Mouse (Mus musculus) c-Kit-positive CD71-positive TER-119-negative erythroid progenitor cells, embryonic 14.5 days (primary cell): ENCODE measurements at regions not wholly inside any gene's neighbourhood (a gene's known extent, or its start where the extent isn't known, plus 50 kb on each side); places are given as distances from the start of the nearest gene placed in this dataset.

Experiments used
- DNase-seq: peaks from one replicate; pipeline ENCODE4 v3.0.0-alpha.2; 2013; ENCODE audit warnings: low read depth

DNA sequence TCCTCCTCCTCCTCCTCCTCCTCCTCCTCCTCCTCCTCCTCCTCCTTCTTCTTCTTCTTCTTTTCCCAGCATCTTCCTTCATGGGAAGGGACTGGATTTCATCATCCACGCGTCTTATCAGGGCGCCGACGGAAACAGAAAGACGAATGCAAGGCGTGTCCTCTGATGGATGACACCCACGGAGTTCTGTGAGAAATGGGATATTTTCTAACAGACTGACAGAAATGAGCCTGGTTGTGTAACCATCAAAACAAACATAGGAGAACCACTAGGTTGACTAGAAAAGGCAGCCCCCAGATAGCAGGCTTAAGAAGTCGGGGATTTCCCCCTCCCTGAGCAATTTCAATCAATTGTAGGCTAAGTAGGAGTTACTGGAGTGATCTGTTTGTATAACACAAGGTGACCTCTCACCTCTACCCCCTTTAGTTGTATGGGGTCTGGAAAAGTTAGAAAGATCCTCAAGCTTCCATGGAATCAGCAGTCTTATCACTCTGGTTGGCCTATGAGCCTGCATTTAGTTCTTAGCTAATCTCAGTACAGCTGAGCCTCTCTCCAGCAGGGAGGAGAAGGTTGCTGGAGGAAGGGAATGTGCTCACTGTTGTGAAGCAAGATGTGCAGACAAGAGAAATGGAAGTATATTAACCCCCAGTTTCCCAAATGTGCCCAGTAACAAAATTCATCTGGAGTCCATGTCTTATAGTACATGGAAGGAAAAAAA, 260.0 kb upstream of the Lyplal1 start:
- no peak for DNase-seq

DNA sequence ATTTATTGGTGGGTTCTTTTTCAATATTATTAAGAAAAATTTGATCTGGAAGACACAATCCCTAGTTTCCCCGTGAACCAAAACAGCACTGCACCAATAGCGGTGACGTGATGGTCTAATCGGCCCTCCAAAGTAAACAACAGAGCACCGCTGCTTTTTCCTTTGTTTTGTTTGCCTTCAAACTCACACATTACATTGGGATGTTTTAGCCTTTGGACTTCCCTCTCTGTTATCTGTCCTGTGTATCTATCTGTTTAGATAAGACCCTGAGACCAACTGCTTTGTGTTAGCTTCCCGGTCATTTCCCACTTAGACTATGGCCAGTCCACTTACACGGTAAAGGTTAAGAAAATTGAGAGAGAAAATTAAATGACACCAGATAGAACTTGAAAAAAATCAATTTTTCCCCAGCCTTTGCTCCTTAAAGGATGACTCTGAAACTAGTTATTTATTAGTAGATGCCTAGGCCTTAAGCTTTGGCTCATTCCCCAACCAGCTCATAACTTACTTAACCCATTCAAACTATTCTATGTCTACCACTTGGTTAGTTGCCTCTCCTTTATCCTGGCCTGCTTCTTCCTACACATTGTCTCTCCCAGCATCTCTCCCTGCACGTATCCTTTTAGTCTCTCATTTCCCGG, 257.0 kb upstream of the Lyplal1 start:
- no peak for DNase-seq

DNA sequence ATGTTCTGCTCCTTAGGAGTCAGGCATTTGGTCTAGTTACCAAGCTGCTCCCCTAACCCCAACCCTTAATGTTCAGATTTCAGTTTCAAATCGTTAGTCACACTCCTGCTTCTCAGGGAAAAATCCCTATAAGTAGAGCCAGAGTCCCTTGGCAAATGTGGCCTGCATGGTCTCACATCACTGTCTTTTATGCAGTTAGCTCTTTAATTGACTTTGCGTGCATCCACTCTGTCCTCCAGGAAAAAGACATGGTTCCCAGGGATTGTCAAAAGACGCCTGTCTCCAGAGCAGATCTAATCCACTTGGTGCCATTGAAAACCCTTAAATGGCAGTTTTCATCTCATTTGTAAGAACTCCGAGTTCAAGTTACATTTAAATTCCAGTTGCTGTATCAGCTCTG, 256.3 kb upstream of the Lyplal1 start:
- no peak for DNase-seq

DNA sequence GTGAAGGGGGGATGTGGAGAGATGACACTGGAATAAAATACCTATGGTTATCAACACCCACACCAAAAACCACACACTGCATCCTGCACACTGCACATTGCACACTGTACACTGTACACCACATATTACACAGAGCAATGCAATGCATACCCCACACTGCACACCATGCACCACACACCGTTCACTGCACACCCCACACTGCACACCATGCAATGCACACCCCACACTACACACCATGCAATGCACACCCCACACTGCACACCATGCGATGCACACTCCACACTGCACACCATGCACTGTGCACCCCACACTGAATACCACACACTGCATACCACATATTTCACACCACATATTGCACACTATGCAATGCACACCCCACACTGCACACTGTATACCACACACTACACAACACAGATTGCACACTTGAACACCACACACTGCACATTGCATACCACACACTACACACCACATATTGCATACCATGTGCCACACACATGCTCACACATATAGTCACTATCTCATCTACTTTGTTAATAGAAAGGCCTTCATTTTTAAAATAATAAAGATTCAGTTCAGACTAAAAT, 255.8 kb upstream of the Lyplal1 start:
- DNase-seq = no peak

DNA sequence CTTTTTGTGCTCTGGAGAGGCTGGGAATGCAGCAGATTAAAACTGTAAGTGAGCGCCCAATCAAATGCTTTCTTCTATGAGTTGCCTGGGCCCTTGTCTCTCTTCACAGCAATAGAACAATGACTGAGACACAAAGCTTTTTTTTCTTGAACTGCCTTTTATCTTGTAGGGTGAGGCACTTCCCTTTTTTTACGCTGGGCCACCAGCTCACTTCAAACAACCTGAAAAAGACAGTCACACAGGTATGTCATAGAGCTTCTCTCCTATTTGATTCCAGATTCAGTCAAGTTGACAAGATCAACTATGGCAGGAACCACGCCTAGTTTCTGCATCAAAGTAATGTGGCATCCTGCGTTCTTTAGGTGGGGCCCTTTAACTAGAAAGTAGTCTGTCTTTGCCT, 246.2 kb upstream of the Lyplal1 start:
- no peak for DNase-seq

DNA sequence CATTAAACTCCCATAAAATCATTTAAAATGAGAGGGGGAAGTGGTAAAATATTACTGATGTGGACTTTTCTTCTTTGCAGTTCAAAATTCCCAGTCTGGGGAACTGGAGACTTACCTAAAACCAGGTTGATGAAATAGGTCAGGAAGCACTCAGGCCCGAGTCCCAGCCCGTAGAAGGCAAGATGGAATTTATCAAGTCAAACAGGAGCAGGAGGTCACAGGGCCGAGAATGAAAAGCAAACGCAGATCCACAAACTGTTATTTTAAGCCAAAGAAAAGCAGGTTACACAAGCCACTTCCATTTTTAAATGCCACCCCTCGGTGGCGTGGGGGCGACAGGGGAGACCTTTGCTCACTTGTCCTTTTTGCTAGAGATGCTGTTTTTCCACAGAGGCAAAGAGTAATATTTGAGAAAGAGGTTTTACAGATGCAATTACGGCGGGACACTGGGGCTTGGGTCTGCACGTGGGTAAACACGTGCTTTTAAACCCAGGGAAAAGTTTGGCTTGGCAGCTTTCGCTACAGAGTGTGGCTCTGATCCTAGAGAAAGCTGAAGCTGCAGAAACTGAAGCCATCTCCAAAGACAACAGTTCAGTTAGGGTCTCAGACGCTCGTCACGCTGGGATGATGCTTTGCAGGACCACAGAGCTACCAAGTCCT, 241.0 kb upstream of the Lyplal1 start:
- no peak for DNase-seq

DNA sequence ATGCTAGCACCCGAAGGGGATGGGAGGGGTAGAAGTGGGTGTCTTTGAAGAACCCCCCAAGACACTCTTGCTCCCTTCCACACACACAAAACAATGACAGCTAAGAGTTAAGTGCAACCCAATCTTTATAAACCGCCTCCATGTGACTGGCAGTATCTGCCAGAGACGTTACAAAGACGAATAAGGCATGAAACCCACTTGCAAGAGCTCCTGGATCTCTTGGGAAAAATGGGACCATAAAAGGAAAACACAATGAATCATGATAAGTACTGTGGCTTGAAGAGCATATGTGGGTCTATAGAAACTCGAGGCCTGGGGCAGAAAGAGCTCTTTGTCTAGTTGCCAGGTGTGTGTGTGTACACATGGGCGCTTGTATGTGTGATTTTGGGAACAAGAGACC, 237.6 kb upstream of the Lyplal1 start:
- no peak for DNase-seq

DNA sequence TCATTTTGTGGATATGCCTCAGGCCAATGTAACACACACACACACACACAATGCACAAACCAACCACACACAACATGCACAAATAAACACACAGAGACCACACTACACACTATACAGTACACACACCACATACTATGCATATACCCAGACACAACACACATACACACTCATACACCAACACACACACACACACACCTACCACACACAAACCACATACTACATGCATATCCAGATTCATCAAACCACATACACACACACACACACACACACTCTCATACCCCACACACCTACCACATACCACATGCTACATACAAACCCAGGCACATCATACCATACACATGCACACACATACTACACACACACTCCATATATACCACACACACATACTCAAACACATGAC, 237.0 kb upstream of the Lyplal1 start:
- DNase-seq = no peak

DNA sequence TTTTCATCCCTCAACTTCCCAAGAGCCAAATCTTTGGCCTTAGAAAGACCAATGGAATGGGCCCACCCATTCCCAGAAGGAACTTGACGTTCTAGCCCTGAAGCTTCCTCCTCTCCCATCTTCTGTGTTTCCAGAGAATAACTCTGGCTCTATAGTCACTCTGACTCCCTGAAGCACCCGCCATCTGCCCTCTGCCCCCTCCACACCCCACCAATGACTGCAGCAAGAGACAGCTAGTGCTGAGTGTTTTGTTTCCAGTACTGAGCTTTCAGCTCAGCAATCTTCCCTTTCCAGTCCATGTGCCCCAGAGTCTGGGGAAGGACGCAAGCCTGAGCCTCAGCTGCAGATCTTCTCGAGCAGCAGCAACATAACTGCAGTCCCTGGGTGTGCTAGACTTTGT, 233.3 kb upstream of the Lyplal1 start:
- DNase-seq = no peak

DNA sequence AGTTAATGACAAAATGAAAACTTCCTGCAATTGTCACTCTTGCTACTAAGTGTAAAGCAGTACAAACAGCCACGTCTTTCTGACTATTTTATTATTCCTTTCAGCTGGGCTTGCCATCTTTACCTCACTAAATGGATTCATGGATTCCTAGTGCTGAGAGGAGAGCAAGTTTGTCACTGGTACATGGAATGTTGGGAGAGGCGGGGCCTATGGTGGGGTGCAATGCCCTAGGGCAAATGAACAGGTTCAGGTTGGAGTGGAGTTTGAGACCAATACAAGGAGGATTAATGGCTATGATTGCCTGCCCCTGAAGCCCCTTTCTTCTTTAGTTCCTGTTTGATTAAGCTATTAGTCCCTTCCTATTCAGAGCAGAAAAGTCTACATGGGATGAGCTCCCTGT, 232.9 kb upstream of the Lyplal1 start:
- no peak for DNase-seq

DNA sequence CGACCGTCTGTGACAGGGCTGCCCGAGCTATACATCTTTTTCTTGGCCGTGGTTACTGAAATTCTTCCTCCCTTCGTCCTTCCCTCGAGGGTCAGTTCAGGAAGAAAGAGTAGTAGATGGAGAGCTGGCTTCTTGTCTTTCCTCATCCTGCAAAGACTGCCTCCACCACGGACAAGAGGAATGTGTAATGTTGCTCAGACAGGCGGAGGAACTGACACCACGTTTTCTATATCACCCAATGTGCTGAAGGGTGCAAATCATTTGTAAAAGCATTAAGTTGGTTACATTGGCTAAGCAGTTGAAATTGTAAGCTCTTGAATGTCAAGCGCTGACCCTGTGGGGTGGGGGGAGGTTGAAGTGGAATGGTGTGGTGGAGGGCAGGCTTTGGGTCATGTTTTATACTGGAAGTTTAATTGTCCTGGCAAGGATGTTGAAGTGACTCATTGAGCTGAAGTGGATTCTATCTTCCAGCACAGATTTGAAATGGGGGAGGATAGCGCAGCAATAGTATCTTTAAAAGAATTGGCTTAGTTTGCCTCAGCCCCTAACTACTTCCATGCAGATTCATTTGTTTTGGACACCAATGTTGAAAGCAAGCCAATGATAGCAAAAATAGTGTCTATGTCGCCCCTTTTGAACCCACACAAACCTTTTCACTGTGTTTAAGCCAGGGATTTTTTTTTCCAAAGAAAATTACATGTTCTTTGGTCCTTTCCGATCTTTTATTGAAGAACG, 230.5 kb upstream of the Lyplal1 start:
- no peak for DNase-seq

DNA sequence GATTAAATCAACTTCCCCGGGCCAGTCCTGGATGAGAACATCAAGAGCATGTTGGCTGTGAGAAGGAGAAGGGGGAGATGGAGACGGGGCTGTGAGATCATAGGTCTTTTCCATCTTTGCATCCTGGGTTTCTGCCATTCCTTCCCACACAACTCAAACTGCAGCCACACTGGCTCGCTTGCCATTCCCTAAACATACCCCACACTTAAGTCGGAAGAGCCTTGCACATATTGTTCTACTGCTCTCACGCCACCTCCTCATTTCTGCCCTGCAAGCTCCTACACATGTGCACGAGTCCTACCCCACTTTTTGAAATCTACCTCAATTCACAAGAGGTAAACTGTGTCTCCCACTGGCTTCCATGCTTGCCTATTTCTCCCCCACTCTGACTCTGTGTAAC, 228.3 kb upstream of the Lyplal1 start:
- no peak for DNase-seq

DNA sequence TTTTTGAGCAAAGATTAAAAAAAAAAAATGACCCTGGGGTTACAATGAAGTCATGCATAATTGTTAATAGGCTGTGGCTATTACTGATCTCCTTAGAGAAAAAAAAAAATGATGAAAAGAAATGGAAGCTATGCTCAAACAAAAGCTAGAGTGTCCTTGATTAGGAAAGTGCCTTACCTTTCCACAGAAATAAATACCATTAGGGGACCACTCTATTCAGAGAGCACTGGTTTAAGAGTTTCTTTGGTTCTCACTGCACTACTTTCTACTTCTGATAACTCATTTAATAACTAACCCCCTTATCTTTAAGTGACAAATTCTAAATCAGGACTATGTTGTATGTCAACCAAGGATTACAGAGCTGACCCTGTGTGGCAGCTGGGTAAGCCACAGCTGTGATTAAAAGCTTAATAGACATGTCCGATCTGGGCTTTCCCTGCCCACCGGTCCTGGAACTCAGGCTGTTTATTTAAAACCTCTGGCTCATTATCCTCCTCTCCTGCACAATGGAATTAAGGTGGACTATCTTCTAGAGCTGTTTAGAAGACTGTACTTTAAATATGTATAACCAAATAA, 225.9 kb upstream of the Lyplal1 start:
- DNase-seq = no peak

DNA sequence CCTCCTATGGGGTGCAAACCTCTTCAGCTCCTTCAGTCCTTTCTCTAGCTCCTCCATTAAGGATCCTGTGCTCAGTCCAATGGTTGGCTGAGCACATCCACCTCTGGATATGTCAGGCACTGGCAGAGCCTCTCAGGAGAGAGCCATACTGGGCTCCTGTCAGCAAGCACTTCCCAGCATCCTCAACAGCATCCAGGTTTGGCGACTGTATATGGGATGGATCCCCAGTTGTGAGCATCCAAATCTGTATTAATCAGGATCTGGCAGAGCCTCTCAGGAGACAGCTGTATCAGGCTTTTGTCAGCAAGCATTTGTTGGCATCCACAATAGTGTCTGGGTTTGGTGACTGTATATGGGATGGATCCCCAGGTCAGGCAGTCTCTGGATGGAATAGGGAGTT, 225.3 kb upstream of the Lyplal1 start:
- DNase-seq = no peak

DNA sequence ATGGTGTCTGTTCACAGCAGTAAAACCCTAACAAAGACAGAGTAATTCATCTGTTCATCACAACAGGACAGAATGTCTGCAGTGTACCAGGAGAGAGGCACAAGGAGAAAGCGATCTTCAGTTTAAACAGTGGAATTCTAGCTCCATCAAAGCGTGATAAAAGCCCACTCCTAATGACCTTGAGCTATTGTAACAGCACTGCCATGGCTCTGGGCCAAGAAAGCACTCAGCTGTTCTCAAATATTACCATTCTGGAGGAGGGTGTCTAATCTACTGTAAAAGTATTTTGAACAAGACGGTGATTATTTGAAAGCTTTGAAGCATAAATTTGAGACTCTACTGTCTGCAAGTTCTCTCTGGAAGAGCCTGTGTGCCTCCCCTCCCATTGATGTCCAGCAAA, 224.8 kb upstream of the Lyplal1 start:
- DNase-seq = no peak

DNA sequence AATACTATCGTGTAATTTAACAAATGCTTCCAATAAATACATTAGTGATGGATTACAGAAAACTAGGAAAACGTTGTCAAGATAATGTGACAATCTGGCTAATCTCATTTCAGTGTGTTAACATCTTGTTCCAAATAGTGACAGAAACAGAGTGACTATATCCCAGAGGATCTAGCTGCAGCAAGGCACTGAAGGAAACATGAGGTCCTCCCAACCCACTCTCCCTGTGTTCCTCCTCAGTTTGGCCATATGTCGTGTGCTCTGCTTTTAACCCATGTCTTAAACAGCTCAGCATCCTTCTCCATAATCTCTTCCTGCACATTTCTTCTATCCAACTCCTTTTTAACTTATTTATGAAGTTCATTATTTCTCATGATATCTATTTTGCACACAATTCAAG, 223.6 kb upstream of the Lyplal1 start:
- no peak for DNase-seq

DNA sequence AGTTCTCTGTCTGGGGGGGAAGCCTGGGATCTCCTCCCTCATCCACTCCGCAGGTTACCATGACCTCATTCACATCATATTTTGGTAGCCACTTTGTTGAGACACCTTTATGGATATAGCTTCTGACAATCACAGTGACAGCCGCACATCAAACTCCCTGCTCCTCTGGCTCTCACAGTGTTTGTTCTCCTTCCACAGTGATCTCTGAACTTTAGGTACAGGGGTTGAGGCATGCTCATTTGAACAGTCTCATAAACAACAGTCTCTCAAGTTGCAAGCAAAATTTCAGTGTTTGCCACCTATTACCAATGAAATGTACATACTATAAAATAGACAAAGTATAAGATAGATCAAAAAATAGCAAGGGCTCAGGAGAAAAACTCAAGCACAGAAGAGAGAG, 200.2 kb upstream of the Lyplal1 start:
- DNase-seq = no peak

DNA sequence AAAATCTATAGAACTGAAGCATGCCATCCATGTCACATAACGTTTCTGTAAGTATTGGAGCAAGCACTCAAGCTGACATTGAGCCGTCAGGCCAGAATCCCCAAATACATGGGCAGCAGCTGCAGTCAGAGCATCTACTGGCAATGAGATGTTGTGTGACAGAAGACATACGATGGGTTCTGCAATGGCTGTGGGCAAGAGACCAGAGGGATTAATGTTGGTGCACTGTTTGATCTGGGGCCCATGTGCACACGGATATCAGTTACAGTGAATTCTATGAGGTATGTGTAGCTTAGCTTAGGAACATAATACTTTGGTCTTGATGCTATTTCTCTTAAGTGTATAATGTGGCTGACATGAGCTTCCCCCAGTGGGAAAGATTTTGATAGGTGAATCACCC, 197.1 kb upstream of the Lyplal1 start:
- DNase-seq = no peak

DNA sequence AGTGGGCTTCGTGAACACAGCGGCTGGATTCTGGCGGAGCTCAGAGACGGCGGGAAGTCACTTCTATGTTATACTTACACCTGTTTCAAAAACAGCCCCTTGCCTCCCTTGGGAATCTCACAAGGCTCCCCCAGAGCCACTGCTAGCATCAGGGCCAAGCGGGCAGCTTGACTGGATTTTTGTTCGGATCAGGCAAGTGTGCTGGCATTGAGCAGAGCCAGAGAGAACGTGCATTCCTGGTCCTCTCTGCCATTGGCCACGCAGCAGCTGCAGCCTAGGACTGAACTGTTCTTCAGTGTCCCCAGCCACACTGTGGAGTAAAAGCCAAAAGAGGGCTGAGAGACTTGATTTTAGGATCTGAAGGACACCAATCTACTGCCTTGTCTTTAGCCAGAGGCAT, 195.6 kb upstream of the Lyplal1 start:
- DNase-seq = no peak

DNA sequence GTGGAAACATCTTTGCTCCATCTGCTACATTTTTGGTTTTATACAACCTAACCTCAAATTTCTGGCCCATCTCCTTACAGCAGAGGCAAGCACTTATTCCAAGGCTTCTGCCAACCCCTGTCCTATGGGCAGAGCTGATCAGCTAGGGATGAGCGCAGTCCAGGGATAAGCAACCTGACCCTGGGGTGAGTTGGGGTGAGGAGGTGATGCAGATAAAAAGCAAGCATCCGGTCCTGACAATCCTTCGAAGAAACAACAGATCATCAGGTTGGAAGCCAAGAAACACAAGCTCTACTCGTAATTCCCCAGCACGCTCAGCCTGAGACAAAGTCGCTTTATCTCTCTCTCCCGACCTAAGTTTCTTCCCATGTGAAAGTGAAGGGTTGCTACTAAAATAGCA, 194.9 kb upstream of the Lyplal1 start:
- DNase-seq = no peak

DNA sequence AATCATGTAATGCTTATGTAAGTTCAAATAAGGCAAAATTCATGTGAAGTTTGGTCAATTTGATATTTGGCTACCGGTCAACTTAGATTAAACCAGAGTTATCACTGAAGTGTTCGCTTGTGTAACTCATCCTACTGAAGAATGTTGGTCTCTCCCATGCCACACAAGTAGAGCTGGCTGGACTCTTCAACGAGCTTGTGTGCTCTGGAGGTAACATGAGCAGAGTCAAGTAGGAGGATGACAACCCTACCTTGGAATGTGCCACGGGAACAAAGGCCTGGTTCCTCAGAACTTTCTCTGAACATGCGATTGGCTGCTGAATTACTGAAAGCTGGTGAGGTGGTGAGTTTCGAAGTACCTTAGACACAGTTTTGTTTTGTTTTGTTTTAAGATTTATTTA, 190.5 kb upstream of the Lyplal1 start:
- DNase-seq = no peak

DNA sequence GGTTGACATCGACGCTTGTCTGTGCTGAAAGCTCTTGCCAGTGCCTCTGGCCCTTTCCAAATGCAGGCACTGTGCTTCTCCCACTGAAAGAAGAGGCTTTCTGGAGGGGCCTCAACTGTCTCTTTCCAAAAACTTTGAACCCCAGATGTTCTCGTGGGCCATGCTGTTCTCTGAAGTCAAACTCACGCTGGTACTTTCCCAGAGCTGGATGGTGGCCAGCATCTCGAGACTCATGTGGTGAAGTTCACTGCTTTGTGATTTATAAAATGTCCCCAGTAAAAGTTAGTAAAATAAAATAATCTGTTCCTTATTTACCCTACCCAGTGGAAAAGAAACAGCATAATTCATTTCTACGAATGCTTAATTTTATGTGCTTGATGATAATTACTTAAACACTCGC, 180.4 kb upstream of the Lyplal1 start:
- no peak for DNase-seq
